Mouse (Mus musculus) G1E (cell line): Measurements from ENCODE around the gene Etfbkmt. TPM values are rescaled to one million over a fixed set of nuclear protein-coding genes. Genes with fewer than 3 reads are reported as not detected.

Source experiments
- ATAC-seq: 2 replicates; pipeline ENCODE4 v1.8.0; 2016; ENCODE audit warnings: mild to moderate bottlenecking; ENCODE audit not compliant: insufficient number of reproducible peaks, poor library complexity, low FRiP score, severe bottlenecking; ENCODE audit errors: extremely low read depth
- DNase-seq: peaks from one replicate; pipeline ENCODE4 v3.0.0; 2012; ENCODE audit warnings: low spot score
- H3K27me3 ChIP-seq: 2 replicates; pipeline ENCODE4 v1.6.1; 2012; ENCODE audit warnings: mild to moderate bottlenecking, low read length, inconsistent platforms; ENCODE audit not compliant: insufficient read depth
- H3K36me3 ChIP-seq: replicated peaks from 2 replicates; pipeline ENCODE3; 2012; ENCODE audit warnings: mild to moderate bottlenecking, inconsistent platforms
- H3K4me1 ChIP-seq: 2 replicates; pipeline ENCODE4 v1.6.1; 2012; ENCODE audit warnings: low read depth, low read length, inconsistent platforms, mixed read lengths; ENCODE audit not compliant: insufficient read depth
- H3K4me3 ChIP-seq: 2 replicates; pipeline ENCODE4 v1.5.1; 2012; ENCODE audit warnings: low read depth, mild to moderate bottlenecking, inconsistent platforms, low read length, moderate library complexity, mixed read lengths
- H3K9me3 ChIP-seq: replicated peaks from 2 replicates; pipeline ENCODE4 v1.6.1; 2012; ENCODE audit warnings: inconsistent platforms
- CTCF ChIP-seq: IDR thresholded peaks from 2 replicates; pipeline ENCODE4 v1.5.1; 2012; ENCODE audit warnings: low read depth, low read length, inconsistent platforms, mixed read lengths
- GATA1 ChIP-seq: IDR thresholded peaks from 2 replicates; pipeline ENCODE4 v1.6.1; 2012; ENCODE audit warnings: borderline replicate concordance, low read length, inconsistent platforms, mixed read lengths
- GATA2 ChIP-seq: IDR thresholded peaks from 2 replicates; pipeline ENCODE4 v1.6.1; 2012; ENCODE audit warnings: low read depth, low read length, inconsistent platforms, borderline replicate concordance
- POLR2AphosphoS5 ChIP-seq: IDR thresholded peaks from 2 replicates; pipeline ENCODE4 v1.6.1; 2012; ENCODE audit warnings: low read depth, low read length, inconsistent platforms; ENCODE audit not compliant: insufficient replicate concordance
- TAL1 ChIP-seq: conservative IDR thresholded peaks from 2 replicates; pipeline ENCODE4 v1.6.1; 2012; ENCODE audit warnings: low read depth, low read length, inconsistent platforms, mixed read lengths
- polyA plus RNA-seq: library from polyadenylated mRNA; stranded (reverse); fragments of >175 nt; gene quantifications from 2 replicates; pipeline ENCODE4 v1.2.3, GENCODE M21; 2012
- total RNA-seq, 2 experiments: library from RNA; stranded (forward) in 1 of 2; stranded (reverse) in 1 of 2; fragments of 200-1000 nt in 1 of 2; fragments of >200 nt in 1 of 2; fragmentation: Nextera tagmentation in 1 of 2; gene quantifications; 2 replicates each; pipeline ENCODE4 v1.2.3; 2014 to 2017

The Etfbkmt gene
- total and polyA plus RNA-seq, 3 experiments = 2.7 to 85.6 (median 75.4) TPM

GRCm38 (mm10) chr6:149098993-149099392, 40.7 kb upstream of the Etfbkmt start:
- DNase-seq = no peak
- no peak for ATAC-seq
- Histone ChIP-seq H3K27me3 (peaks cover 5% of the 10 kb centered on the region; the same call in 1 of the 2 replicates), H3K4me1 (no peaks in the 10 kb centered on the region), H3K9me3 (peaks cover 18% of the 10 kb centered on the region), H3K4me3 (no peak overlapping the region), H3K36me3 (no peaks in the 10 kb centered on the region)
- TF ChIP-seq GATA1 (no peak), GATA2 (no peak), CTCF (no peak), TAL1 (no peak), POLR2AphosphoS5 (no peak)

GRCm38 (mm10) chr6:149100174-149101075, 39.2 kb upstream of the Etfbkmt start:
- Histone ChIP-seq H3K9me3 (peaks cover 18% of the 10 kb centered on the region), H3K36me3 (no peaks in the 10 kb centered on the region), H3K4me1 (no peaks in the 10 kb centered on the region), H3K27me3 (peaks cover 5% of the 10 kb centered on the region), H3K4me3 (peak overlapping the region; percentile 16; the same call in 1 of the 2 replicates)
- no peak for ATAC-seq
- no peak for TF ChIP-seq GATA1
- no peak for TF ChIP-seq TAL1
- TF ChIP-seq POLR2AphosphoS5 = no peak
- TF ChIP-seq GATA2 = no peak
- TF ChIP-seq CTCF = no peak
- no peak for DNase-seq

GRCm38 (mm10) chr6:149101076-149101942, 38.3 kb upstream of the Etfbkmt start, which contains the start of gene Dennd5b:
Gene Dennd5b (minus strand): TSS chr6:149101680.
- Histone ChIP-seq H3K36me3 (no peaks in the 10 kb centered on the region), H3K27me3 (peaks cover 5% of the 10 kb centered on the region), H3K9me3 (peaks cover 18% of the 10 kb centered on the region), H3K4me1 (no peaks in the 10 kb centered on the region), H3K4me3 (peak within 1 kb of the TSS; percentile 27; the same call in 1 of the 2 replicates)
- no peak for DNase-seq
- TF ChIP-seq GATA2 (no peak), POLR2AphosphoS5 (no peak), GATA1 (no peak), TAL1 (no peak), CTCF (no peak)
- ATAC-seq = no peak

- Histone ChIP-seq H3K4me1 (no peaks in the 10 kb centered on the region), H3K9me3 (peaks cover 18% of the 10 kb centered on the region), H3K27me3 (peaks cover 5% of the 10 kb centered on the region), H3K36me3 (no peaks in the 10 kb centered on the region), H3K4me3 (no peak overlapping the region)
- ATAC-seq (no peak), DNase-seq (no peak)
- TF ChIP-seq POLR2AphosphoS5 = no peak
- no peak for TF ChIP-seq TAL1
These were observed 37.8 kb upstream of the Etfbkmt start for GRCm38 (mm10) chr6:149101943-149102243.

- H3K36me3 ChIP-seq = no peaks in the 10 kb centered on the region
- ATAC-seq (no peak), DNase-seq (no peak)
- H3K4me3 ChIP-seq = no peak overlapping the region
- TF ChIP-seq CTCF (no peak), TAL1 (no peak), GATA2 (no peak), POLR2AphosphoS5 (no peak), GATA1 (no peak)
- no peaks in the 10 kb centered on the region for H3K4me1 ChIP-seq
- peaks cover 5% of the 10 kb centered on the region for H3K27me3 ChIP-seq
- peaks cover 18% of the 10 kb centered on the region for H3K9me3 ChIP-seq
These were observed 36.2 kb upstream of the Etfbkmt start for GRCm38 (mm10) chr6:149103451-149103850.

- no peaks in the 10 kb centered on the region; the same call in 1 of the 2 replicates for H3K27me3 ChIP-seq
- H3K9me3 ChIP-seq = no peaks in the 10 kb centered on the region
- no peak for TF ChIP-seq TAL1
- no peak for TF ChIP-seq POLR2AphosphoS5
- TF ChIP-seq GATA1 = no peak
- TF ChIP-seq CTCF = no peak
- TF ChIP-seq GATA2 = no peak
- H3K4me3 ChIP-seq = no peak overlapping the region
- no peaks in the 10 kb centered on the region for H3K36me3 ChIP-seq
- DNase-seq (no peak), ATAC-seq (no peak)
- H3K4me1 ChIP-seq = no peaks in the 10 kb centered on the region
These were observed 32.0 kb upstream of the Etfbkmt start for GRCm38 (mm10) chr6:149107615-149108014.
